Mouse (Mus musculus) ES-E14 (cell line): ENCODE measurements around the gene Flnb. TPM values are rescaled to one million over a fixed set of nuclear protein-coding genes. Genes with fewer than 3 reads are reported as not detected.

Experiments
- DNase-seq: peaks from one replicate; pipeline ENCODE4 v3.0.0-alpha.2; 2013; ENCODE audit warnings: low read depth, low spot score
- H3K27ac ChIP-seq: 2 replicates; pipeline ENCODE4 v1.5.1; 2012; ENCODE audit warnings: low read depth, mild to moderate bottlenecking, low read length, moderate library complexity, mixed read lengths; ENCODE audit not compliant: poor library complexity, insufficient read depth, severe bottlenecking
- H3K36me3 ChIP-seq: 2 replicates; pipeline ENCODE4 v1.6.1; 2012; ENCODE audit warnings: mild to moderate bottlenecking, low read length, moderate library complexity, mixed read lengths; ENCODE audit not compliant: control insufficient read depth, poor library complexity, insufficient read depth, severe bottlenecking
- H3K4me1 ChIP-seq, 2 experiments: fragments of 150-350 bp in 1 of 2; sonication (generic) in 1 of 2; 2 replicates each; pipeline ENCODE4 v1.6.1; 2012; ENCODE audit warnings: low read length in 2 of 2, mild to moderate bottlenecking in 1 of 2, mixed read lengths in 1 of 2; ENCODE audit not compliant: control insufficient read depth in 2 of 2, insufficient read depth in 2 of 2, poor library complexity in 1 of 2
- H3K4me3 ChIP-seq, 2 experiments: fragments of 150-350 bp in 1 of 2; sonication (generic) in 1 of 2; 2 replicates each; pipeline ENCODE4 v1.5.1; 2012; ENCODE audit warnings: low read length in 2 of 2, low read depth in 1 of 2, mild to moderate bottlenecking in 1 of 2, mixed read lengths in 1 of 2; ENCODE audit not compliant: insufficient read depth in 1 of 2, poor library complexity in 1 of 2, severe bottlenecking in 1 of 2
- H3K9ac ChIP-seq: 2 replicates; pipeline ENCODE4 v1.6.1; 2012; ENCODE audit warnings: low read depth, mild to moderate bottlenecking, low read length, mixed read lengths; ENCODE audit not compliant: poor library complexity, insufficient read depth, severe bottlenecking
- H3K9me3 ChIP-seq: fragments of 150-350 bp; sonication (generic); 2 replicates; pipeline ENCODE4 v1.6.1; 2012; ENCODE audit warnings: low read depth, mild to moderate bottlenecking, low read length; ENCODE audit not compliant: control insufficient read depth, insufficient read depth
- CHD2 ChIP-seq: IDR thresholded peaks from 2 replicates; pipeline ENCODE4 v1.6.1; 2014; ENCODE audit warnings: mild to moderate bottlenecking, low read depth, low read length, inconsistent platforms
- HCFC1 ChIP-seq: IDR thresholded peaks from 2 replicates; pipeline ENCODE4 v1.6.1; 2012; ENCODE audit warnings: low read length, inconsistent platforms, borderline replicate concordance; ENCODE audit not compliant: insufficient read depth
- MAFK ChIP-seq: IDR thresholded peaks from 2 replicates; pipeline ENCODE4 v1.6.1; 2014; ENCODE audit warnings: mild to moderate bottlenecking, low read depth, low read length, inconsistent platforms; ENCODE audit not compliant: insufficient read depth
- ZC3H11A ChIP-seq: IDR thresholded peaks from 2 replicates; pipeline ENCODE4 v1.6.1; 2012; ENCODE audit warnings: low read depth, mild to moderate bottlenecking, inconsistent platforms, low read length, borderline replicate concordance
- ZNF384 ChIP-seq: IDR thresholded peaks from 2 replicates; pipeline ENCODE4 v1.6.1; 2012; ENCODE audit warnings: low read depth, low read length, inconsistent platforms
- in situ Hi-C, 2 experiments: fragments of 600-800 bp; cut with MboI; formaldehyde crosslinking; loops; one replicate each; pipeline ENCODE4 v1.15.1; 2025; ENCODE audit warnings: low sequenced_read_pairs in 2 of 2, inconsistent platforms in 1 of 2; ENCODE audit not compliant: unreplicated experiment in 2 of 2
- total RNA-seq: library from RNA; depleted of rRNA; stranded (reverse); fragments of 300-350 nt; gene quantifications from 2 replicates; pipeline ENCODE4 v1.2.3, GENCODE M21; 2012

Gene Flnb
- total RNA-seq, 1 experiment: 350 TPM

DNA sequence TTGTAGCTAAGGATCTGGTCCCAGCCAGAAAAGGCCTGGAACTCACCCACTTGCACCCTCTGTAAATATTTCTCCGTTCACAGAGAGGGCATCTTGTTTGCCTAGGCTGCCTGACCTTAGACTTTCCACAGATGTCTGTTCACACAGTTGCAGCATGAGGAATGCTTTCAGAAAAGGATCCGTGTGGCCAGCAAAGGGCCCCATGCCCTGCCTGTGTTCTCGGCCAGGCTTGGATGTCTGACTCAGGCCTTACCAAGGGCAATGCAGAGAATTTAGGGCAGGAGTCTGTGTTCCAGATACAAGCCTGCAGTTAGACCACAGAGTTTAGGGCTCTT, 126.0 kb downstream of the Flnb start:
- H3K27ac ChIP-seq: no peak overlapping the region
- in situ Hi-C loops: no loop called here
- no peak overlapping the region for H3K4me3 ChIP-seq
- DNase-seq: no peak
- peaks cover 0 to 29% of the 10 kb centered on the region in 2 experiments; a peak in 2 of 4 replicates for H3K4me1 ChIP-seq
- H3K9me3 ChIP-seq: no peaks in the 10 kb centered on the region
- no peak overlapping the region for H3K9ac ChIP-seq
- TF ChIP-seq ZNF384 (no peak), CHD2 (no peak), HCFC1 (no peak), MAFK (no peak)
- H3K36me3 ChIP-seq: peaks cover 38% of the 10 kb centered on the region

DNA sequence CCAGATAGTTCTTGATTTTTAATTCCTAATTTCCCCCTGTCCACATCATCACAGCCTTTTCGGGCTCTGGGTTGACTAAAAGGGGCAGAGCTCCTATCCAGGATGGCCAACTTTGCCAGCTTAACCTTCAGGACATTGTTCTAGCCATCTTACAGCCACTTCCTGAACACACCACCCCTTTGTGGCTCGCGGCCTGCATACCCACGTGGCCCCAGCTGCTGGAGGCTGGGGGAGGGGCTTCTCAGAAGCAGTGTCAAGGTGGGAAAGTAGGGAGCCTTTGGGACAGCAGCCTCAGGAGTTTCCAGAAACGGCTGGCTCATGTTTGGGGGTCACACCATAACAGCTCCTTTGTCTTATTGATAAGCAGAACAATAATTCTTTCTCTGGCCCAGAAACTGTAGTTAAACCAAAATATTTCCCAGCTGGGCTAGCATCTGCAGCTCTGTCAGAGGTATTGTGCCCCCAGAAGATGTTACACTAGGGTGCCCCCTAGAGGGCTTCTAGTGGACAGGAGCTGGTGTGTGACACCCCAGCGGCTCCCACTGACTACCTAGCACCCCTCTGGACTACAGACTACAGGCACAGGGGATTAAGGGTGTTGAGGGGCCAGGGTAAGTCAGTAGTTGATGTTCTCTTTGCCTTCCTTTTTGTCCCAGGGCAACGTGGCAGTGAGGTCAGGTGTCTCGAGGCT, 126.7 kb downstream of the Flnb start:
- H3K9me3 ChIP-seq: no peaks in the 10 kb centered on the region
- peaks cover 0 to 29% of the 10 kb centered on the region in 2 experiments; a peak in 2 of 4 replicates for H3K4me1 ChIP-seq
- no peak overlapping the region for H3K4me3 ChIP-seq
- TF ChIP-seq ZC3H11A (no peak), CHD2 (no peak), ZNF384 (no peak), HCFC1 (no peak), MAFK (no peak)
- H3K9ac ChIP-seq: 0 out of 2 replicates have a peak overlapping the region, but pooled peaks have one; percentile 35
- H3K36me3 ChIP-seq: peaks cover 36% of the 10 kb centered on the region
- no peak overlapping the region for H3K27ac ChIP-seq
- in situ Hi-C loops: no loop called here
- no peak for DNase-seq

DNA sequence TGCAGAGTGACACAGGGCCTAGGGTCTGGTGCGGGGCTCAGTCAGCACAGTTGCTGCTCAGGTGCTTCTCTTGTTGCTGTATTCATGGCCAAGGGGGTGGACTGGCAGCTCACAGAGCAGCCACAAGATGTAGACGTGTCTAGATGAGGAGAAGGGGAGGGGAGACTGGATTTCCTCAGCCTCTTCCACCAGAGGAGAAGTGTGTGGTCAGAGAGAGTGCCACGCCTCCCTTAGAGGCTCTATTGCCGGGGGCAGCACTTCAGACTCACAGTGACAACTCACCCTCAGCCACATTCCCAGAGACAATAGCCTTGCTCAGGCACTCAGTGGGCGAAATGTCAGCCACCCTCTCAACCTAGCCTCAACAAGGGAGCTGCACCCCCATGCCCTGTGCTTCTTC, 127.5 kb downstream of the Flnb start:
- no peak overlapping the region for H3K9ac ChIP-seq
- H3K4me1 ChIP-seq: peaks cover 0 to 29% of the 10 kb centered on the region in 2 experiments; a peak in 2 of 4 replicates
- in situ Hi-C loops: no loop called here
- TF ChIP-seq HCFC1 (no peak), MAFK (no peak), CHD2 (no peak), ZNF384 (no peak)
- peaks cover 38% of the 10 kb centered on the region for H3K36me3 ChIP-seq
- no peak overlapping the region for H3K27ac ChIP-seq
- H3K9me3 ChIP-seq: no peaks in the 10 kb centered on the region
- no peak for DNase-seq
- no peak overlapping the region for H3K4me3 ChIP-seq

DNA sequence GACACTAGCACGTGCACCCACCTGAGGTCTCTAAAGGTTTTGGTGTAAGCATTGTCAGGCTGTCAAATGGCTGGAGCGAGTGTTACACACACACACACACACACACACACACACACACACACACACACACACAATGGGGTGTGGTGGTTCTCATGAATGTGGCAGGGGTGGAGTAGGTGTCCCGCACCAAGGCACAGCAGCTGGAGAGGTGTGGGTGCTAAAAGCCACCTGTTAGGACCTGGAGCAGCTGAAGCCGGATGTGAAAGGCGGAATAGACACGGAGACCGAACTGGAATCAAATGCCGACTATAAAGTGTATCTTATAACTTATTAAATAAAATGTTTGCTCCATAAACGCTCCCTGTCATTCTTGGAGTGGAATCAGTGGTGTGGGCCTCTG, 133.5 kb downstream of the Flnb start:
- in situ Hi-C loops: loop anchor here in 1 of 2 experiments (25.0 kb wide), 1 partner anchor 386 kb away; no protein-coding TSS in a partner anchor
- Histone ChIP-seq H3K36me3 (peaks cover 20% of the 10 kb centered on the region), H3K9ac (no peak overlapping the region), H3K4me1 (peaks cover 8 to 34% of the 10 kb centered on the region in 2 experiments), H3K4me3 (no peak overlapping the region), H3K27ac (no peak overlapping the region), H3K9me3 (no peaks in the 10 kb centered on the region)
- TF ChIP-seq HCFC1: no peak
- no peak for TF ChIP-seq ZC3H11A
- no peak for TF ChIP-seq ZNF384
- TF ChIP-seq CHD2: no peak
- no peak for TF ChIP-seq MAFK
- no peak for DNase-seq
